Mouse (Mus musculus) ES-E14 (cell line): ENCODE data around the gene Sec16a.

ENCODE experiments used
- CHD2 ChIP-seq: IDR thresholded peaks from 2 replicates; pipeline ENCODE4 v1.6.1; 2014; ENCODE audit warnings: mild to moderate bottlenecking, low read depth, low read length, inconsistent platforms
- HCFC1 ChIP-seq: IDR thresholded peaks from 2 replicates; pipeline ENCODE4 v1.6.1; 2012; ENCODE audit warnings: low read length, inconsistent platforms, borderline replicate concordance; ENCODE audit not compliant: insufficient read depth
- MAFK ChIP-seq: IDR thresholded peaks from 2 replicates; pipeline ENCODE4 v1.6.1; 2014; ENCODE audit warnings: mild to moderate bottlenecking, low read depth, low read length, inconsistent platforms; ENCODE audit not compliant: insufficient read depth
- ZC3H11A ChIP-seq: IDR thresholded peaks from 2 replicates; pipeline ENCODE4 v1.6.1; 2012; ENCODE audit warnings: low read depth, mild to moderate bottlenecking, inconsistent platforms, low read length, borderline replicate concordance
- ZNF384 ChIP-seq: IDR thresholded peaks from 2 replicates; pipeline ENCODE4 v1.6.1; 2012; ENCODE audit warnings: low read depth, low read length, inconsistent platforms

- TF ChIP-seq CHD2 = no peak
- TF ChIP-seq ZNF384 = no peak
- TF ChIP-seq HCFC1 = no peak
- TF ChIP-seq ZC3H11A = no peak
- no peak for TF ChIP-seq MAFK
Observed at GRCm38 (mm10) chr2:26490760-26491301, 45.8 kb upstream of the Sec16a start.
